Mouse (Mus musculus): ENCODE results near the gene Sarnp.
A peak's percentile ranks its signal among the peaks of the same experiment; 100 is the strongest.

Sarnp gene

GRCm38 (mm10) chr10:128918246-128918645 is 101.1 kb downstream of the Sarnp start:
- peak; percentile 98 for DNase-seq

GRCm38 (mm10) chr10:128919203-128919631 is 102.1 kb downstream of the Sarnp start:
- DNase-seq: no peak

- DNase-seq: no peak
Observed at GRCm38 (mm10) chr10:128919966-128920365, 102.8 kb downstream of the Sarnp start.

- DNase-seq: no peak
Observed at GRCm38 (mm10) chr10:128920736-128921161, 103.6 kb downstream of the Sarnp start.

GRCm38 (mm10) chr10:128921251-128921650 is 104.1 kb downstream of the Sarnp start:
- DNase-seq: no peak

- no peak for DNase-seq
Observed at GRCm38 (mm10) chr10:128921883-128922821, 105.0 kb downstream of the Sarnp start.

GRCm38 (mm10) chr10:128922822-128923012 is 105.6 kb downstream of the Sarnp start, which contains the start of gene Rdh5:
Gene Rdh5 (minus strand): TSS chr10:128922888.
- no peak for DNase-seq

GRCm38 (mm10) chr10:128923013-128923691 is 106.0 kb downstream of the Sarnp start:
- DNase-seq: peak; percentile 94

- DNase-seq: no peak
Observed at GRCm38 (mm10) chr10:128923935-128924334, 106.8 kb downstream of the Sarnp start, which contains the start of gene Bloc1s1. Gene Bloc1s1 (minus strand): TSS chr10:128924035.

Data from cerebellum, adult 8-10 months (tissue).